Mouse (Mus musculus): ENCODE measurements at regions not wholly inside any gene's neighbourhood (a gene's known extent, or its start where the extent isn't known, plus 50 kb on each side); places are given as distances from the start of the nearest gene placed in this dataset.

DNA sequence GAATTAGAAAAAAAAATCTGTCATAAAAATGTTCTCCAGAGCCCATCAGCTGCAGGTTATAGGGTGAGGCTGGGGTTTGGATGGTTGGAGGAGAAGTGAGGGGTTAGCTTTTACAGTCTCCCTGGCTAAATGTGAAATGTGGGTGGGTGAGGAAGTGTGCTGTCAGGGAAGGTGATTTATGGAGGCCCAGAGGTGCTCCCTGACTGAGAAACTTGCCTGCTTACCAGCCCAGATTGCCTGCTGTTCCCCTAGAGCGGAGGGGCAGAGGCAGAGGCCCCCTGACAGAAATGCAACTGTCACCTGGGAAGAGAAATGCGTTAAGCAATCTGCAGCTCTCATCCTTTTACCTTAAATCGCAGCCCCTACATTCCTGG lies 175.8 kb upstream of the Id2 start:
- Histone ChIP-seq H3K79me3 (ENCODE audit: low read depth) (no peaks in the 10 kb centered on the region), H3K4me3 (ENCODE audit: insufficient read depth, poor library complexity, severe bottlenecking) (no peak overlapping the region), H3ac (ENCODE audit: control insufficient read depth, insufficient read length, low read depth) (no peak overlapping the region), H3K79me2 (ENCODE audit: control insufficient read depth, insufficient read depth) (no peaks in the 10 kb centered on the region), H3K27me3 (ENCODE audit: control insufficient read depth, insufficient read depth, insufficient read length) (no peaks in the 10 kb centered on the region), H3K36me3 (ENCODE audit: control insufficient read depth, insufficient read depth) (no peaks in the 10 kb centered on the region)
- TF ChIP-seq FOSL1 (IDR thresholded peaks at IDR 0.05; ENCODE audit: insufficient read depth, low read length, poor library complexity, severe bottlenecking): no peak
- TF ChIP-seq CEBPB (IDR thresholded peaks at IDR 0.05; ENCODE audit: low read depth): no peak
- no peak for TF ChIP-seq MAX (IDR thresholded peaks at IDR 0.05)

DNA sequence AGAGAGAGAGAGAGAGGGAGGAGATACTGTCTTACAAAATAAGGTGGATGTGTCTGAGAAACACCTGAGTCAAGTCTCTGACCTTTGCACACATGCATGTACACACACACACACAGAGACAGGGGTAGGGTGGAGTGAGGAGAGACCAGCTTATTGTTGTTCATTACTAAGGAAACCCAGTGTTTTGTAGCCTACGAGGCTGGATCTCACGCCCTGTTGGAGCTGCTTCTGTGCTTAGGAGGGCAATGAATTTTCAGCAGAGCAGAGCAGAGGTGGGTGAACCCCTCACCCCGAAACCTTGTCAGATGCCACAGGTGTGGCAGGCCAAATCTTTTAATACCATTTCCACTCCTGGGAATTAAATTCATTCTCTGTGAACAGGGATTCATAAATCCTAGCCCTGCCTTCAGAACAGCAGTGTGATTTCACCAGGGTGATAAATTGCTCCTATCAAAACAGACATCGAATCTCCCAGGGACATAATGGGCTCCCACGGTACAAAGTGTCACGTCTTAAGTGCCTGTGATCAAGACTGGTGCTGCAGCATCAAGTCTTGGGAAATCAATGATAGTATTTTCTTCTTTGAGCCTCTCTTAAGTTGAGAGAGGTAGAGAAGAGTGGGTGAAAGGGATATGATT lies 175.3 kb upstream of the Id2 start:
- Histone ChIP-seq H3K79me2 (ENCODE audit: control insufficient read depth, insufficient read depth) (no peaks in the 10 kb centered on the region), H3K4me3 (ENCODE audit: insufficient read depth, poor library complexity, severe bottlenecking) (no peak overlapping the region), H3K27me3 (ENCODE audit: control insufficient read depth, insufficient read depth, insufficient read length) (no peaks in the 10 kb centered on the region), H3K36me3 (ENCODE audit: control insufficient read depth, insufficient read depth) (no peaks in the 10 kb centered on the region), H3K79me3 (ENCODE audit: low read depth) (no peaks in the 10 kb centered on the region), H3ac (ENCODE audit: control insufficient read depth, insufficient read length, low read depth) (no peak overlapping the region)
- no peak for TF ChIP-seq CTCF (IDR thresholded peaks at IDR 0.05; ENCODE audit: control insufficient read depth, insufficient read depth, insufficient read length)
- no peak for TF ChIP-seq MYOD1 (IDR thresholded peaks at IDR 0.05; ENCODE audit: control insufficient read depth, insufficient read length, low read depth)
- no peak for TF ChIP-seq USF1 (IDR thresholded peaks at IDR 0.05; ENCODE audit: low read depth)
- no peak for TF ChIP-seq FOSL1 (IDR thresholded peaks at IDR 0.05; ENCODE audit: insufficient read depth, low read length, poor library complexity, severe bottlenecking)
- no peak for TF ChIP-seq CEBPB (IDR thresholded peaks at IDR 0.05; ENCODE audit: low read depth)
- TF ChIP-seq MAX (IDR thresholded peaks at IDR 0.05): no peak
- TF ChIP-seq MYOG (IDR thresholded peaks at IDR 0.05; ENCODE audit: control insufficient read depth, extremely low read depth, insufficient read length): no peak

DNA sequence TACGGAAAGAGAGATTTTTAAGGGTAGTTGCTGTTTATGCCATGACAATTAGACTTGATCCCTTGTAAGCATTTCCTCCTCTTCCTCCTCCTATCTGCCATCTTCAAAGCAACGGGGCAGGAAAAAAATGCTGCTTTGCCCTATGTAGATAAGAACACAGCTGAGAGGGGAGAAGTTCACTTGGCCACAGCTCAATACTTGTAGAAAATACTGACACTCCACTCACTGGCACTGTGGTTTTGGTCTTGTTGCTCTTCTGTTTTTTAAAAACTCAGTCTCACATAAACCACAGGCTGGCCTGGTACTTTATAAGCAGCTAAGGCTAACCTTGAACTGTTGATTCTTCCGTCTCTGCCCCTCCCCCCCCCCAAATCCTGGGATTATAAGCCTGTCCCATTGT lies 172.9 kb upstream of the Id2 start:
- Histone ChIP-seq H3K27me3 (ENCODE audit: control insufficient read depth, insufficient read depth, insufficient read length) (no peaks in the 10 kb centered on the region), H3K4me3 (ENCODE audit: insufficient read depth, poor library complexity, severe bottlenecking) (no peak overlapping the region), H3K79me2 (ENCODE audit: control insufficient read depth, insufficient read depth) (no peaks in the 10 kb centered on the region), H3K36me3 (ENCODE audit: control insufficient read depth, insufficient read depth) (no peaks in the 10 kb centered on the region), H3ac (ENCODE audit: control insufficient read depth, insufficient read length, low read depth) (no peak overlapping the region), H3K79me3 (ENCODE audit: low read depth) (no peaks in the 10 kb centered on the region)
- no peak for TF ChIP-seq FOSL1 (IDR thresholded peaks at IDR 0.05; ENCODE audit: insufficient read depth, low read length, poor library complexity, severe bottlenecking)
- TF ChIP-seq MYOG (IDR thresholded peaks at IDR 0.05; ENCODE audit: control insufficient read depth, extremely low read depth, insufficient read length): no peak

DNA sequence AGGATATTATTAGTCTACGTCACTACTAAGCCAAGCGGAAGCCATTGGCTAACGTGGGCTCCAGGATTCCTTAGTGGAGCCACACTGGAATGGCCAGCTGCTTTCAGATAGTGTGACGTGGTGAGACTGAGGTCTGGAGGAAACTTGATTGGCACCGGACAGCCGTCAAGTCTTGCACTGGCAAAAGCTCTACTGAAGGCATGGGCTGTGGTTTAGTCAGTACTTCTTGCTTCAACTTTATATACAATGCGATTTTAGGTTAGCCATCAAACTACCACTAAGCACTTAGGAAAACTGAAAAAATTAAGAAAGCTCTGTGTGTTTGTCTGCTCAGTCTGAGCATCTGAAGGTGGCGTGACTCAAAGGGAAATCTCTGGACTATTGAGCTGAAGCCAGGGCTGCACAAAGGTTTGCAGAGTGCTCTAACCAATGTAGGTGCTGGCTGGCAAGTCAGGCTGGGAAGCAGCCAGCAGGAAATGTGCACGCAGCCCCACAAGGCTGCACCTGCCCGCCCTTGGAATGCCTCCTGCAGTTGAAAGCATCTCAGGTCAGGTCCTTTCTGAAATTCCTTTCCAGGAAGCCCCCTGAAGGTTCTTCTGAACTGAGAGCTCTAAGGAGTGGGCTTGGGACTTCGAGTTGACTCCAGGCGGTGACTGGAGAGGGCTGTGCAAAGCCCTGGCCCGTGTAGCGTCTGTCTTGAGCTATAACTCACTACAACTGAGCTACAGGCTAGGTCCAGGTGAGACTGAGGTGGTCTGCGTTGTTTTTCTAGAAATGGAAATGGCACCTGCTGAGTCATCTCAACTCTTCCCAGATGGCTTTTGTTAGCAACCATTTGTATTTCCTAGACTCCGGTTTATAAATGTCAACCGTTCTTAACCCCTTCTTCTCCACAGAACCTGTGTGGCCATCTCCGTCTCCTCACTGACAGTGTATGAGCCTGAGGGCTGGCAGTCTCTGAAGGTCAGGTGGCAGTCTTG lies 172.2 kb upstream of the Id2 start:
- no peak for TF ChIP-seq CTCF (IDR thresholded peaks at IDR 0.05; ENCODE audit: control insufficient read depth, insufficient read depth, insufficient read length)
- peak; percentile 93 for TF ChIP-seq MYOD1 (IDR thresholded peaks at IDR 0.05; ENCODE audit: control insufficient read depth, insufficient read length, low read depth)
- no peak overlapping the region for H3K4me3 ChIP-seq (ENCODE audit: insufficient read depth, poor library complexity, severe bottlenecking)

DNA sequence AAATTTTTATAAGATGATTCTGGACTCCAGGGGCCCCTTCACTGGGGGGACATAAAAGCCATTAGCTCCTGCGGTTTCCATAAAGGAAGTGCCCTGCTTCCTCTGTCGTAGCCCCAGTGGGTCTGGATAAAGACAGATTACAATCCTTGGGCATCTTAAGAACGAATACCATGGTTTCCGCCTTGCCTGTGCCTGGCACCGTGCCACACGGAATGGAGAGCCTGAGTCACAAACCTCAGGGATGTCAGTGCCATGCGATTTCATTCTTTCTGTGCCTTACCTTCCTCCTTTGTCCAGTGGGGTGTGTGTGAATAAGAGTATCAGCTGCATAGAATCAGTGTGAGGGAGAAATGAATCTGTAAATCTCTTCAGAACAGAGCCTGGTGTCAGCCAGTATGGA lies 171.4 kb upstream of the Id2 start:
- Histone ChIP-seq H3K36me3 (ENCODE audit: control insufficient read depth, insufficient read depth) (no peaks in the 10 kb centered on the region), H3K4me3 (ENCODE audit: insufficient read depth, poor library complexity, severe bottlenecking) (no peak overlapping the region), H3K27me3 (ENCODE audit: control insufficient read depth, insufficient read depth, insufficient read length) (no peaks in the 10 kb centered on the region), H3K79me3 (ENCODE audit: low read depth) (no peaks in the 10 kb centered on the region), H3ac (ENCODE audit: control insufficient read depth, insufficient read length, low read depth) (no peak overlapping the region), H3K79me2 (ENCODE audit: control insufficient read depth, insufficient read depth) (no peaks in the 10 kb centered on the region)
- no peak for TF ChIP-seq MYOD1 (IDR thresholded peaks at IDR 0.05; ENCODE audit: control insufficient read depth, insufficient read length, low read depth)
- TF ChIP-seq MAX (IDR thresholded peaks at IDR 0.05): no peak
- no peak for TF ChIP-seq CTCF (IDR thresholded peaks at IDR 0.05; ENCODE audit: control insufficient read depth, insufficient read depth, insufficient read length)
- no peak for TF ChIP-seq MYOG (IDR thresholded peaks at IDR 0.05; ENCODE audit: control insufficient read depth, extremely low read depth, insufficient read length)
- TF ChIP-seq CEBPB (IDR thresholded peaks at IDR 0.05; ENCODE audit: low read depth): no peak
- no peak for TF ChIP-seq USF1 (IDR thresholded peaks at IDR 0.05; ENCODE audit: low read depth)
- no peak for TF ChIP-seq FOSL1 (IDR thresholded peaks at IDR 0.05; ENCODE audit: insufficient read depth, low read length, poor library complexity, severe bottlenecking)

More for the DNA sequence above, 172.2 kb upstream of the Id2 start:
- no peaks in the 10 kb centered on the region for H3K79me3 ChIP-seq (ENCODE audit: low read depth)
- no peaks in the 10 kb centered on the region for H3K27me3 ChIP-seq (ENCODE audit: control insufficient read depth, insufficient read depth, insufficient read length)
- no peak overlapping the region for H3ac ChIP-seq (ENCODE audit: control insufficient read depth, insufficient read length, low read depth)
- no peaks in the 10 kb centered on the region for H3K36me3 ChIP-seq (ENCODE audit: control insufficient read depth, insufficient read depth)
- H3K79me2 ChIP-seq (ENCODE audit: control insufficient read depth, insufficient read depth): no peaks in the 10 kb centered on the region

DNA sequence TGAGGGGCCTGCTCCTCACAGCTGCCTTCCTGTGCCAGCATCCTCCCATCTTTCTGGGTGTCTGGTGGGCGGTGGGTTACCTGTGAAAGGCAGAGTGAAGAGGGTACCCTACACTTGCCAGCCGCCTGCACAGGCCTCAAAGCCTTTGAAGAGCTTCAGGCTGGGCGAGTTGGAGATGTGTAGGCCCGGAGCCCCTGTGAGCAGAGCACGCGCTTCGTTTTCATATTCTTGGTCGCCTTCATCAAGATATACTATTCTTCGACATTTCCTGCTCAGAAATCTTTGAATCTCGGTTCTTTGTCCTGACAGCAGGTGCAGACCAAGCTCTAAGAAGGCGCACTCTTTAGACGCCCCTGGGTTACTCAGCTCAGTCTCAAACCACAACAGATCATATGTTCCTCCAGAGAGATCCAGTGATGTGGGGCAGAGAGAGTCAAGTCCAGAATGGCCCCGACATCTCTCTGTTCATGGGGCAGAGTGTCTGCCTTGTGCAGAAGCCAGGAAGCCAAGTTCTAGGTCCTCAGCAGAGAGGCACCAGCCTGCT lies 170.7 kb upstream of the Id2 start:
- no peak overlapping the region for H3ac ChIP-seq (ENCODE audit: control insufficient read depth, insufficient read length, low read depth)
- H3K79me3 ChIP-seq (ENCODE audit: low read depth): no peaks in the 10 kb centered on the region
- no peaks in the 10 kb centered on the region for H3K27me3 ChIP-seq (ENCODE audit: control insufficient read depth, insufficient read depth, insufficient read length)
- H3K79me2 ChIP-seq (ENCODE audit: control insufficient read depth, insufficient read depth): no peaks in the 10 kb centered on the region
- no peaks in the 10 kb centered on the region for H3K36me3 ChIP-seq (ENCODE audit: control insufficient read depth, insufficient read depth)
- TF ChIP-seq MYOG (IDR thresholded peaks at IDR 0.05; ENCODE audit: control insufficient read depth, extremely low read depth, insufficient read length) (no peak), CEBPB (IDR thresholded peaks at IDR 0.05; ENCODE audit: low read depth) (no peak), CTCF (IDR thresholded peaks at IDR 0.05; ENCODE audit: control insufficient read depth, insufficient read depth, insufficient read length) (no peak), FOSL1 (IDR thresholded peaks at IDR 0.05; ENCODE audit: insufficient read depth, low read length, poor library complexity, severe bottlenecking) (no peak), MYOD1 (IDR thresholded peaks at IDR 0.05; ENCODE audit: control insufficient read depth, insufficient read length, low read depth) (no peak), USF1 (IDR thresholded peaks at IDR 0.05; ENCODE audit: low read depth) (no peak), MAX (IDR thresholded peaks at IDR 0.05) (no peak)
- no peak overlapping the region for H3K4me3 ChIP-seq (ENCODE audit: insufficient read depth, poor library complexity, severe bottlenecking)
